Mouse (Mus musculus) kidney, embryonic 15.5 days (tissue): ENCODE results near the gene Wfdc3. TPM values are rescaled to one million over a fixed set of nuclear protein-coding genes. Genes with fewer than 3 reads are reported as not detected.
A peak's percentile ranks its signal among the peaks of the same experiment; 100 is the strongest.

ENCODE experiments used
- ATAC-seq: fragments of 200-750 bp; cut with Nextera tagmentation; replicated peaks from 2 replicates; pipeline ENCODE4 v1.8.0; 2017; ENCODE audit warnings: moderate TSS enrichment; ENCODE audit not compliant: low FRiP score
- H3K27ac ChIP-seq: fragments of 300-500 bp; sonication (generic); 2 replicates; pipeline ENCODE4 v1.5.1; 2015; ENCODE audit warnings: mild to moderate bottlenecking, inconsistent platforms
- H3K27me3 ChIP-seq: fragments of 300-500 bp; sonication (generic); 2 replicates; pipeline ENCODE4 v1.6.1; 2015; ENCODE audit warnings: inconsistent platforms
- H3K36me3 ChIP-seq: fragments of 300-500 bp; sonication (generic); 2 replicates; pipeline ENCODE4 v1.6.1; 2015; ENCODE audit warnings: inconsistent platforms
- H3K4me1 ChIP-seq: fragments of 300-500 bp; sonication (generic); 2 replicates; pipeline ENCODE4 v1.6.1; 2015; ENCODE audit warnings: inconsistent platforms
- H3K4me2 ChIP-seq: fragments of 300-500 bp; sonication (generic); 2 replicates; pipeline ENCODE4 v1.6.1; 2015; ENCODE audit warnings: moderate library complexity, mild to moderate bottlenecking, inconsistent platforms
- H3K4me3 ChIP-seq: fragments of 300-500 bp; sonication (generic); replicated peaks from 2 replicates; pipeline ENCODE4 v1.5.1; 2015; ENCODE audit warnings: mild to moderate bottlenecking, inconsistent platforms
- H3K9ac ChIP-seq: fragments of 300-500 bp; sonication (generic); 2 replicates; pipeline ENCODE4 v1.6.1; 2015; ENCODE audit warnings: mild to moderate bottlenecking, inconsistent platforms
- H3K9me3 ChIP-seq: fragments of 300-500 bp; sonication (generic); replicated peaks from 2 replicates; pipeline ENCODE4 v1.6.1; 2016; ENCODE audit warnings: inconsistent platforms
- WGBS: fragments of 180-500 bp; shearing (Covaris S2); methylation state at CpG from one replicate; pipeline ENCODE4 v1.1.7; 2015; ENCODE audit warnings: mixed read lengths; 5-methylcytosine and 5-hydroxymethylcytosine counted together
- polyA plus RNA-seq: library from polyadenylated mRNA; unstranded; fragments of >200 nt; fragmentation: Nextera tagmentation; extraction: Ambion mirVana; gene quantifications from 2 replicates; pipeline ENCODE4 v1.2.1, GENCODE M21; 2015

Gene Wfdc3
- polyA plus RNA-seq, 1 experiment from 2014 or later: 1.3 TPM

DNA sequence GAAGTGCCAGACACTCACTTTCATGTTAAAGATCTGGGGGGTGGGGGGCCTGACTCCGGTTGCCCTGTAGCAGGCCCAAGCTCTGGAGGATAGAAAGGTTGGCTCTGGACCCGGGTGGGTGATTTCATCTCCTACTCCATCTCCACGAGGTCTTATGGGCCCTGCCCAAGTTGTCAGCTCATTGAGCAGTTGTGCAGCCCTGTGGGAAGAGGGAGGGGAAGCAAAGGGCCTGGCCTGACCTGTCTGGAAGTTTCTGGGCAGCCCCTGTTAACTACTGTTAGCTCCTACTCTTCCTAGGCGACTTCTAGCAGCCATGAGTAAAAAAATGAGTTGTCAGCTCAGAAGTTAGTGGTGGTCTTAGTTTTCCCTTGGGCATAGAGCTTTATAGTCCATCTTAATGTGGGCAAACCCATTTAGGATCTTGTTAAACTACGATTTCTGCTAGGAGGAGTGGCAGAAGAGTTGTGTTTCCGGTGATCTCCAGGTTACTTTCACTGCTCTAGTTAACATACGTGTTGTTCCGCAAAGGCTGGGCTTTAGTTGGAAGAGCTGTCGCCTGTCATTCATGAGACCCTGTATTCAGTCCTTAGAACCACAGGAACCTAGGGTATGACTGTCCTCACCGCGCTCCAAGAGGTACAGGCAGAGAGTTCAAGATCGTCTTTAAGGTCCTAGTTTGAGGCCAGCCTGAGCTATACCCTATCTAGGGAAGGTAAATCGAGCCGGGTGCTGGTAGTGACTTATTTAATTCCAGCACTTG lies 27.7 kb upstream of the Wfdc3 start:
- Histone ChIP-seq H3K27ac (no peak overlapping the region), H3K4me3 (no peak overlapping the region), H3K4me1 (peaks cover 31% of the 10 kb centered on the region), H3K36me3 (peaks cover 27% of the 10 kb centered on the region), H3K27me3 (no peaks in the 10 kb centered on the region), H3K4me2 (no peak overlapping the region), H3K9me3 (no peaks in the 10 kb centered on the region), H3K9ac (no peak overlapping the region)
- ATAC-seq: no peak
- 84% methylated on average over 14 of the region's 14 CpGs for whole genome bisulfite sequencing

DNA sequence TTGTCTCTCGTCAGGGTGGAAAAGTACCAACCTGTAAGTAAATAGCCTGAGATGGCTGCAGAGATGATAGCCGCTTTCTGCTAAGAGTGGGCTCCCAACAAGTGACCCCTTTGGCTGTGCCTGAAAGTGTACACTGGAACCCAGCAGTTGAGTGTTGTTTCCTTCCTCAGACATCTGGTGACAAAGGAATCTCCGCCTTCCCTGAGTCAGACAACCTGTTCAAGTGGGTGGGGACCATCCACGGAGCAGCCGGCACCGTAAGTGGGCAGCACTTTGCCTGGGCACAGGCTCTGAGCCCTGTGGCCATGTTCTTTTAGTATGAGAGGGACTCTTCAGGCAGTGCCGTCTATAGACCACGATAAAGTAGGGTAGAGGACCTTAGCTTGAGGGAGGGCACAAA lies 25.4 kb upstream of the Wfdc3 start:
- Histone ChIP-seq H3K4me1 (peaks cover 34% of the 10 kb centered on the region), H3K27me3 (no peaks in the 10 kb centered on the region), H3K4me3 (peak overlapping the region; percentile 84), H3K9ac (peak overlapping the region; percentile 80), H3K4me2 (peak overlapping the region; percentile 80), H3K36me3 (peaks cover 49% of the 10 kb centered on the region), H3K9me3 (no peaks in the 10 kb centered on the region), H3K27ac (no peak overlapping the region)
- 74% methylated on average over 8 of the region's 8 CpGs for WGBS
- no peak for ATAC-seq

DNA sequence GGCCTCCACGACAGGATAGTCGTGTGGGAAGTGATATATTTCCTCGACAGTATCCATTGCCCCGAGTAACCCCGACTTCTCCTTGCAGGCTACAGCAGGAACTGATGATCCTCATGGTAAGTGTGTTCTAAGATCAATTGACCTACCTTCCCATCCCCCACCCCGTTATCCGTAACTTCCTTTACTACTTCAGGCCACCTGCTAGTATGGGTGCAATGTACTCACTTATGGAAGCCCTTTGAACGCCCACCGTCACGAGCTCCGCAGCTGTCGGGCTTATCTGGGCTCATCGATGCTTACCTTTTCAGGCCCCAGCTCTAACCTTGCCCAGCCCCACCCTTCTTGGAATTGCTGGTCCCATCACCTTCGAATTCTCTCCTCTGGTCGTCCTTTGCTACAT lies 24.5 kb upstream of the Wfdc3 start:
- H3K27ac ChIP-seq: peak overlapping the region; percentile 76
- ATAC-seq: 0 out of 2 replicates have a peak, but pooled peaks have one; percentile 0
- 2% methylated on average over 15 of the region's 15 CpGs for WGBS
- H3K36me3 ChIP-seq: peaks cover 58% of the 10 kb centered on the region
- H3K9me3 ChIP-seq: no peaks in the 10 kb centered on the region
- peak overlapping the region; percentile 84 for H3K4me3 ChIP-seq
- H3K9ac ChIP-seq: peak overlapping the region; percentile 80
- no peaks in the 10 kb centered on the region for H3K27me3 ChIP-seq
- peak overlapping the region; percentile 80 for H3K4me2 ChIP-seq
- H3K4me1 ChIP-seq: peaks cover 34% of the 10 kb centered on the region

DNA sequence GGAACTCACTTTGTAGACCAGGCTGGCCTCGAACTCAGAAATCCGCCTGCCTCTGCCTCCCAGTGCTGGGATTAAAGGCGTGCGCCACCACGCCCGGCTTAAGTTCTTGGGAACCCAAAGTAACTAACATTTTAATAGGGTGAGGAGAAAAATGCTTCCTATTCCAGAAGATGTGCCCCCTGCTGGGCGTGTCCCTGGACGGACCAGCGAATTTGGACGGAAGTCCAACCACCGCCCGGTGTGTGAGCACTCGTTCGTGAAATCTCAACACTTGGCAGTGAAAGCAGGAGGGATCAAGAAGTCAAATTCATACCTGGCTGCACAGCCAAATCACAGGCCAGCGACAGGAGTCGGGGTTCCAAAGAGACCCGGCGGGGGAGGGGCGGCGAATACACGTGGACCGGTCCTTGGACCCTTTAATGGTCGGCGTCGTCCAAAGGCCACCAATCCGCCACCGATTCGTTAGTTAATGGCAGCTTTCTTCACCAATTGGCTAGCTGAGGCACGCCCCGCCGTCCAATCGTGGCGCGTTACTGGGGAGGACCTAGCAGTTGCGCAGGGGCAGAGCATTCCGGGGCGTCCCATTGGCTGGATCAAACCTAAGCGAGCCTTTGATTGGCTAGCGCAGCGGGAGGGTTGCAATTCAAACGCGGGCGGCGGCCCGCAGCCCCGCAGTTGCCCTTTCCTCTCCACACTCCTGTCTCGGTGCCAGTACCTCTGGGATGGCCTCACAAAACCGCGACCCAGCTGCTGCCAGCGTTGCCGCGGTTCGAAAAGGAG lies 23.7 kb upstream of the Wfdc3 start, which contains the start of gene Ube2c:
Gene Ube2c, plus strand, starts transcription at position 641 of the 780 bp plus-strand sequence.
- WGBS: 2% methylated on average over 53 of the region's 53 CpGs
- peak; percentile 98 for ATAC-seq
- peaks cover 65% of the 10 kb centered on the region for H3K36me3 ChIP-seq
- H3K27me3 ChIP-seq: no peaks in the 10 kb centered on the region
- no peaks in the 10 kb centered on the region for H3K9me3 ChIP-seq
- peaks cover 34% of the 10 kb centered on the region for H3K4me1 ChIP-seq
- peak within 1 kb of the TSS; percentile 80 for H3K4me2 ChIP-seq
- peak within 1 kb of the TSS; percentile 84 for H3K4me3 ChIP-seq
- H3K9ac ChIP-seq: peak within 1 kb of the TSS; percentile 80
- H3K27ac ChIP-seq: peak within 1 kb of the TSS; percentile 84

DNA sequence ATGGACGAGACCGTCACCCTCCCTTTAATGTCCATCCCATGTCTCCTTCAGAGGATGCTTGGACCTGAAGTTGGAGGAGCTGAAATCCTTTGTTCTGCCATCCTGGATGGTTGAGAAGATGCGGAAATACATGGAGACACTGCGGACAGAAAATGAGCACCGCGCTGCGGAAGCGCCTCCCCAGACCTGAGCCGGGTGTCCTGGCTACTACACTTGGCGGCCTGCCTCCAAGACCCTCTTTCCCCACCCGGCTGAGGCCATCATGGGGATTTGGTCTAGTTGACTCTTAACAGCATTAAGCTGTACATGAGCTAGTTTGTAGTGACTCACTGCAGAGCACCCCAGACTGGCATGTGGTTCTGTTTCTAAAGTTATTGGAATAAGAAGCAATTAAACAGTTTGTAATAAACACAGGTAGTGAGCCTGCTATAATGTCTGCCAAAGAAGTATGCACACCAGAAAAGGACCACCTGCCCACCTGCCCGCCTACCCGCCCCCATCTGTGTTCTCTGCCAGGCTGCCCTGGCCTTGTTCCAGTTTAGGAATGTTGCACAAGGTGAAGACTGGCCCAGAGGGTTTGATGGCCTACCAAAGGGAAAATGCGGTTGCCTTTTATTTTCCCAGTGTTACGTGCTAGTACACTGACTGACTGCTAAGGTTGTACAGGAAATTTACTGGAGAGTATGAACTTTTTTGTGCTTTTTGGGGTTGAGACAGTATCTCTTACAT lies 22.2 kb upstream of the Wfdc3 start:
- H3K4me2 ChIP-seq: no peak overlapping the region
- no peaks in the 10 kb centered on the region for H3K9me3 ChIP-seq
- peaks cover 71% of the 10 kb centered on the region for H3K36me3 ChIP-seq
- H3K4me1 ChIP-seq: peaks cover 30% of the 10 kb centered on the region
- no peak overlapping the region for H3K9ac ChIP-seq
- WGBS: 87% methylated on average over 15 of the region's 15 CpGs
- peak overlapping the region; percentile 25; the same call in 1 of the 2 replicates for H3K27ac ChIP-seq
- no peaks in the 10 kb centered on the region for H3K27me3 ChIP-seq
- no peak for ATAC-seq
- no peak overlapping the region for H3K4me3 ChIP-seq

DNA sequence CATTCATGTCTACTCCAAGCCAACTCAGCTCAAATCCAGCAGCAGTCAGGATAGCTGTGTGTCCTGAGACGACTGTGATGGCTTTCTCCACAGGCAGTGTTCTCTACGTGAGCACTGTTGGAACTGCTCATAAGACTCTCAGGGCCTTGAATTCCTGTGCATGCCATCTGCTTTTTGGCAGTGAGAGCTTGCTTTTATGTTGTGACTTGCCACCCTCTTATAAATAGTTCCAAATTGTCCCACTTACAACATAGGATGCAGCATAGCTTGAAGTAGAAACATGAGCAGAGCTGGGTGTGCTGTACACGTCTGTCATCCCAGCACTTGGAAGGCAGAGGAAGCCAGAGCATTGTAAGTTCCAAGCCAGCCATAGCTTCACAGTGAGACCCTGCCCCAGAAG lies 20.1 kb upstream of the Wfdc3 start:
- no peaks in the 10 kb centered on the region for H3K27me3 ChIP-seq
- H3K9me3 ChIP-seq: no peaks in the 10 kb centered on the region
- H3K27ac ChIP-seq: no peak overlapping the region
- H3K4me2 ChIP-seq: no peak overlapping the region
- H3K4me3 ChIP-seq: no peak overlapping the region
- no peak overlapping the region for H3K9ac ChIP-seq
- H3K4me1 ChIP-seq: peaks cover 13% of the 10 kb centered on the region
- WGBS: 86% methylated on average over 3 of the region's 3 CpGs
- H3K36me3 ChIP-seq: peaks cover 71% of the 10 kb centered on the region
- no peak for ATAC-seq

DNA sequence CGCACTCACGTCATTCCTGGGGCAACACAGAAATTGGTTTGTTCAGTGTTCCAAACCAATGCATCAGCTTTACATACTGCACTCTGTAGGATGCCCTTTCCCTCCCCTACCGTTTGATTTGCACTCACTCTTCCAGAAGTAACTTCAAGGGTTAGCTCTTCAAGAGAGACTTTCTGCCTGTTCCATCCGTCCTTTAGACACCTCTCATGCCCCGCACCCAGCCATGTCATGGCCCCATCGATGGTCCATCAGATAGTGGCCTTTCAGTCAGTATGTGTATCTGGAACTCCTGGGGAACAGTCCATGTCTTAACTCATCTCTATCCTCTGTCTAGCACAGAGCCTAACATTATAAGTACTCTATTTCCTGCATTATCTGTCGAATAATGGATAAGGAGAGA lies 16.9 kb upstream of the Wfdc3 start:
- Histone ChIP-seq H3K36me3 (peaks cover 94% of the 10 kb centered on the region), H3K27me3 (no peaks in the 10 kb centered on the region), H3K27ac (no peak overlapping the region), H3K4me1 (no peaks in the 10 kb centered on the region), H3K4me3 (no peak overlapping the region), H3K9me3 (no peaks in the 10 kb centered on the region), H3K4me2 (no peak overlapping the region), H3K9ac (no peak overlapping the region)
- 87% methylated on average over 7 of the region's 7 CpGs for WGBS
- ATAC-seq: no peak

DNA sequence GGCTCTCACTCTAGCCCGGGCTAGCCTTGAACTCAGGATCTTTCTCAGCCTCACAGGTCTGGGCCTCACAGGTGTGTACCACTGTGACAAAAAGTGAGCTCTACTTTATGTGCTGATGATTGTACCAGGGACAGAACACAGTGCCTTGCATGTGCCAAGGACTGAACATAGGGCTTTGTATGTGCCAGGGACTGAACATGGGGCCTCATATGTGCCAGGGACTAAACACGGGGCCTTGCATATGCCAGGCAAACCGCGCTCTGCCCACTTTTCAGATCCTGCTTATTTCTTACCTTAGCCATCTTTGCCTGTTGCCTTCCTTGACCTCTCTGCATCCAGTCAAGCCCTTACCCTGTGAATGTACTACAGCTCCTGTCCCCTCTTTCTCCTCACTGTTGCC lies 16.2 kb upstream of the Wfdc3 start:
- Histone ChIP-seq H3K9ac (no peak overlapping the region), H3K27ac (no peak overlapping the region), H3K27me3 (no peaks in the 10 kb centered on the region), H3K4me2 (no peak overlapping the region), H3K4me1 (no peaks in the 10 kb centered on the region), H3K9me3 (no peaks in the 10 kb centered on the region), H3K36me3 (peaks cover 94% of the 10 kb centered on the region), H3K4me3 (no peak overlapping the region)
- no peak for ATAC-seq
- 97% methylated on average over 4 of the region's 4 CpGs for WGBS

DNA sequence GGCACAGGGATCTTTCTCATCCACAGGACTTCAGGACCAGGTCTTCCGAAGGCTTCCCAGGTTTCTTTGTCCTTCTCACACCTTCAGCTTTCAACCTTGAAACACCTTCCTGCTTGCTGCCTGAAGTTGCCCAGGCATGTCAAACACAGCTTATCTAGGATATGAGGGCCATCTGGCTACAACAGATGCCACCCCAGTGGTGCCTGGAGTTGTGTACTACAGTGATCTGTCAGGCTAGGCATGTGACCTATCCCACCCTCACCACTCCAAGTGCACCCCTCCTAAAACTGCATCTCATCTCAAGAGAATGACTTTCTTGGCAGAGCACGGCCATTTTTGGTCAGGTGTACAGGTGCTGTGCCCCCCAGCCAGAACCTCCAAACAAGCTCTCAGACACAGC lies 15.8 kb upstream of the Wfdc3 start:
- Histone ChIP-seq H3K4me2 (no peak overlapping the region), H3K27ac (no peak overlapping the region), H3K9ac (no peak overlapping the region), H3K36me3 (peaks cover 94% of the 10 kb centered on the region), H3K27me3 (no peaks in the 10 kb centered on the region), H3K4me3 (no peak overlapping the region), H3K9me3 (no peaks in the 10 kb centered on the region), H3K4me1 (no peaks in the 10 kb centered on the region)
- peak; percentile 78 for ATAC-seq
- WGBS: 94% methylated on average over 2 of the region's 2 CpGs

DNA sequence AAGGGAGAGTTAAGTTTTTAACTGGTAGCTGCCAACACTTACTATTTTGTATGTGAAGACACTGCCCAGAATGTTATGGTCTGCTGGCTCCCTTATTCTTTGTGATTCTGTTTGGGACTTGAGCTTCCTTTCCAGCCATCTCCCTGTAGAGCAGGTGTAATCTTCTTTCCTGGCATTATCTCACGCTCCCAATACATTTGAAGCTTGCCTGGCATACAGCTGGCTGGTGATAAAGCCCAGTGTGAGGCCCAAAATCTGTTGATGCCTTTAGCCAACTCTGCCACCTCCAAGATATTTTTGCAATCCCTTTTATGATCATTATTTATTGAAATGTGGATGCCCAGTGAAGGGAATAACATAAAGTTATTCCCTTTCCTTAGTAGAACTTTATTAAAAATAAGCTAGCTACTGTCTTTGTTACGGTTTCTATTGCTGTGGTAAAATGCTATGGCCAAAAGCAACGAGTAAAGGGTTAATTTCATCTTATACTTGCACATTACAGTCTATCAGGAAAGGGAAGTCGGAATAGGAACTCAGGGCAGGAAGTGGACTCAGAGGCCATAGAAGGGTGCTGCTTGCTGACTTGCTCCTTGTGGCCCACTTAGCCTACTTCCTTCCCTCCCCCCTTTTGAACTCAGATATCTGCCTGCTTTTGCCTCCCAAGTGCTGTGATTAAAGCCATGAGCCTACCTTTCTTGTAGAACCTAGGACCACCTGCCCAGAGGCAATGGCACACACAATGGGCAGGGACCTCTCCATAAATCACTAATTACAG lies 14.5 kb upstream of the Wfdc3 start:
- 82% methylated on average over 4 of the region's 4 CpGs for WGBS
- no peak overlapping the region for H3K4me2 ChIP-seq
- H3K4me3 ChIP-seq: no peak overlapping the region
- H3K27me3 ChIP-seq: no peaks in the 10 kb centered on the region
- H3K27ac ChIP-seq: no peak overlapping the region
- no peaks in the 10 kb centered on the region for H3K9me3 ChIP-seq
- no peak overlapping the region for H3K9ac ChIP-seq
- no peak for ATAC-seq
- no peaks in the 10 kb centered on the region for H3K4me1 ChIP-seq
- H3K36me3 ChIP-seq: peaks cover 94% of the 10 kb centered on the region

DNA sequence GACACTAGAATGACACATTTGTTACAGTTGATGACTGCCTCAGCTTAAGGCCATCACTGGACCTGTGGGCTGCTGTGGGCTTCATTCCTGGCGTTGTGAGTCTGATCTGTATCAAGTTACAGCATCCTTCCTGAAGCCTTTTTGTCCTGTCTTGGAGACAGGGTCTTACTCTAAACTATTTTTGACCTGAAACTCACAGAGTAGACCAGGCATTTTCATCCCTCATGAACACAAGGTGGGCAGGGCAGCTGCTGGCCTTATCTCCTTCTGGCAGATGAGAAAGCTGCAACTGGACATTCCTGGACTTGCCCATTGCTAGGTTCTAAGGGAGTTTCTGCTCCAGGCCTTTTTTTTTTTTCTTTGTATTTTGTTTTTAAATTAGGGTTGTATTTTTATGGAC lies 13.0 kb upstream of the Wfdc3 start:
- ATAC-seq: no peak
- Histone ChIP-seq H3K36me3 (peaks cover 100% of the 10 kb centered on the region), H3K4me3 (no peak overlapping the region), H3K9ac (no peak overlapping the region), H3K27me3 (no peaks in the 10 kb centered on the region), H3K9me3 (no peaks in the 10 kb centered on the region), H3K4me2 (no peak overlapping the region), H3K27ac (no peak overlapping the region), H3K4me1 (no peaks in the 10 kb centered on the region)
- WGBS: 36% methylated on average over 1 of the region's 1 CpGs
